8 mouse cellular contexts compared by ENCODE assay signal in the genomic region with DNA sequence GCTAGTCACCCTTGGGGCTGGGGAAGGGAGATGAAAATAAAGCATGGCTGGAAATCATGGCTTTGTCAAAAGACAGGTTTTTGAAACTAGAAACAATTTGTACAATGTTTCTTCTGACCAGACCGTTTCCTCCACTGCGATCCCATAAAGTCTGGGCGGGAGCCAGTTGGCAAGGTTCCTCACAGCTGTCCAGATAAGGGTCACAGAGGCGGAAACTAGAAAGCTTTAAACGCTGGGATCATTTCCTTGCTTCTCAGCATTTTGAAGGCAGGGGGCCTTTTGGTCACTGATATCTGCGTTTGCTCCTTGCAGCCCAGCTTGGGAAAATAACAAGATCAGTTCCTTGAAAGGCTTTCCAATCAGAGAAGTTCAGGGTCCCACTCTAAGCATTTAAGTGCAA.
DNase-seq lines count a peak whose midpoint lies in the region; ATAC-seq lines count a peak whose summit lies in the region.

No protein-coding gene starts in this region.

- peak; percentile 11 for DNase-seq in right cerebral cortex, adult 18-20 months
- DNase-seq in right cerebral cortex, adult 2 months (ENCODE audit: low spot score in 2 of 2), result no peak
- DNase-seq in embryonic facial prominence, embryonic 14.5 days (ENCODE audit: low spot score), result peak; percentile 90
- peak; percentile 96 to 97 for DNase-seq in heart, postnatal 10 days
- peak; percentile 5 to 52 for DNase-seq in spleen, postnatal 10 days (ENCODE audit: low spot score in 2 of 2)
- no peak for DNase-seq in thymus, postnatal 10 days (ENCODE audit: low spot score in 2 of 2)

- no peak overlapping the region for H3K4me2 ChIP-seq in embryonic facial prominence, embryonic 14.5 days (ENCODE audit: low read depth, low read length)
- H3K4me2 ChIP-seq in limb, embryonic 12.5 days, result peak overlapping the region; percentile 28

- intact Hi-C loops in heart, postnatal 10 days (cut with DNase I), result loop anchor here (5.0 kb wide), 2 partner anchors 221 to 604 kb away; no protein-coding TSS in a partner anchor

- H3K4me1 ChIP-seq in embryonic facial prominence, embryonic 14.5 days (ENCODE audit: control insufficient read depth, insufficient read depth, low read length), result peaks cover 8% of the 10 kb centered on the region; the same call in 1 of the 2 replicates
- H3K4me1 ChIP-seq in limb, embryonic 12.5 days (replicated peaks), result peaks cover 23% of the 10 kb centered on the region

- peak; percentile 67; the same call in 1 of the 2 replicates for ATAC-seq in embryonic facial prominence, embryonic 14.5 days (ENCODE audit: low read depth)
- no peak for ATAC-seq in limb, embryonic 12.5 days (ENCODE audit: insufficient number of reproducible peaks, insufficient read depth, low FRiP score, low TSS enrichment, low read depth)
- no peak for ATAC-seq in CD4-positive, CD25-positive, alpha-beta regulatory T cell, adult 4 months

- H3K4me3 ChIP-seq in embryonic facial prominence, embryonic 14.5 days (ENCODE audit: low read depth, low read length), result no peak overlapping the region
- H3K4me3 ChIP-seq in limb, embryonic 12.5 days (replicated peaks), result no peak overlapping the region

- H3K9ac ChIP-seq in embryonic facial prominence, embryonic 14.5 days (ENCODE audit: low read depth, low read length), result no peak overlapping the region
- no peak overlapping the region for H3K9ac ChIP-seq in limb, embryonic 12.5 days (replicated peaks)

- no peaks in the 10 kb centered on the region for H3K27me3 ChIP-seq in embryonic facial prominence, embryonic 14.5 days (replicated peaks; ENCODE audit: control insufficient read depth, insufficient read depth, low read length)
- H3K27me3 ChIP-seq in limb, embryonic 12.5 days, result no peaks in the 10 kb centered on the region

- H3K27ac ChIP-seq in embryonic facial prominence, embryonic 14.5 days (replicated peaks; ENCODE audit: low read depth, low read length), result peak overlapping the region; percentile 59
- H3K27ac ChIP-seq in limb, embryonic 12.5 days, result peak overlapping the region; percentile 62

- no peaks in the 10 kb centered on the region for H3K9me3 ChIP-seq in embryonic facial prominence, embryonic 14.5 days (ENCODE audit: control insufficient read depth, low read length)
- no peaks in the 10 kb centered on the region for H3K9me3 ChIP-seq in limb, embryonic 12.5 days

- no peaks in the 10 kb centered on the region for H3K36me3 ChIP-seq in embryonic facial prominence, embryonic 14.5 days (ENCODE audit: control insufficient read depth, insufficient read depth, low read length)
- H3K36me3 ChIP-seq in limb, embryonic 12.5 days, result no peaks in the 10 kb centered on the region

- WGBS in embryonic facial prominence, embryonic 14.5 days, result 14% methylated on average over 6 of the region's 6 CpGs
- 9% methylated on average over 6 of the region's 6 CpGs for WGBS in limb, embryonic 12.5 days

Comparison
In these comparisons a context has a peak if more than half of its experiments do, and no peak if none do; other contexts are left out.
1. DNase-seq: peak in right cerebral cortex, adult 18-20 months (single experiment), embryonic facial prominence, embryonic 14.5 days (single experiment), heart, postnatal 10 days (2 of 2) and spleen, postnatal 10 days (2 of 2); none in right cerebral cortex, adult 2 months (0 of 2) and thymus, postnatal 10 days (0 of 2).